Mouse (Mus musculus) frontal cortex, postnatal 36 days (tissue): ENCODE results near the gene Ppp1r14a.

Experiments used
- DNase-seq, 2 experiments: peaks; one replicate each; pipeline ENCODE4 v3.0.0; 2022; ENCODE audit warnings: low spot score in 2 of 2

Gene Ppp1r14a

DNA sequence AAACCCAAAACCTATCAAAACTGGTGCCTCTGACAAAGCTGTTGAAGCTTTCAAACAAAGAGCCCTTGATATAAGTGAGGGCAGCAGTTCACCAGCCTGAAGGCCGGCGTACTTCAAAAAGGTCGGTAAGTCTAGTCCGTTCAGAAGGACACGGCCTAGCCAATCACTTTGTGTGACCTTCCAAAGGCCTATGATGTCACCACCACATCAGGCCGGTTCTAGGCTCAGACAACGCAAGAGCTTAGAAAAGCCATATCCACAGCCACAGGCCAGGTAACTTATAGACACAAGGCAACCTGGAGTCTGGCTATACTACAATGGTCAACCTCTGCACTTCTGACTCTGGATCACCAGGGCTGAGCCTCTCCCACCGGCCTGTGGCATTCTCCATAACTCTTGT is 9.2 kb upstream of the Ppp1r14a start:
- DNase-seq, result no peak

DNA sequence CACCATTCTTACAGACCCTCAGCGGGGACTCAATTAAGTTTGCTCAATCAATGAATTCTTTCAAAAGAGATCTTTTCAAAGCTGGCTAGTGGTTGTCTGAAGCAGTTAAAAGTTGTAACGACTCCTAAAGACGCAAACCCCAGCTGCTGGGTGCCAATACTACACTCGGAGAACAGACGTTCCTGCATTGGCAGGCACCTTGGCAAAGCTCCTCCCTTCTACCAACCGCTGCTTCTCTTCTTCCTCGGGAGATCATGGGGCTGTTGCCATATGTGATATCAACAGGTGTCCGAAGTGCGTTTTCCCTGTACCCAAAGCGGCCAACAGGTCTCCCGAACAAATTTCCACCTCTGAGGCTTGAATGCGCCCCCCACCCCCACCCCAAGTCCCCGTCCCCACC is 8.3 kb upstream of the Ppp1r14a start:
- DNase-seq, result no peak

DNA sequence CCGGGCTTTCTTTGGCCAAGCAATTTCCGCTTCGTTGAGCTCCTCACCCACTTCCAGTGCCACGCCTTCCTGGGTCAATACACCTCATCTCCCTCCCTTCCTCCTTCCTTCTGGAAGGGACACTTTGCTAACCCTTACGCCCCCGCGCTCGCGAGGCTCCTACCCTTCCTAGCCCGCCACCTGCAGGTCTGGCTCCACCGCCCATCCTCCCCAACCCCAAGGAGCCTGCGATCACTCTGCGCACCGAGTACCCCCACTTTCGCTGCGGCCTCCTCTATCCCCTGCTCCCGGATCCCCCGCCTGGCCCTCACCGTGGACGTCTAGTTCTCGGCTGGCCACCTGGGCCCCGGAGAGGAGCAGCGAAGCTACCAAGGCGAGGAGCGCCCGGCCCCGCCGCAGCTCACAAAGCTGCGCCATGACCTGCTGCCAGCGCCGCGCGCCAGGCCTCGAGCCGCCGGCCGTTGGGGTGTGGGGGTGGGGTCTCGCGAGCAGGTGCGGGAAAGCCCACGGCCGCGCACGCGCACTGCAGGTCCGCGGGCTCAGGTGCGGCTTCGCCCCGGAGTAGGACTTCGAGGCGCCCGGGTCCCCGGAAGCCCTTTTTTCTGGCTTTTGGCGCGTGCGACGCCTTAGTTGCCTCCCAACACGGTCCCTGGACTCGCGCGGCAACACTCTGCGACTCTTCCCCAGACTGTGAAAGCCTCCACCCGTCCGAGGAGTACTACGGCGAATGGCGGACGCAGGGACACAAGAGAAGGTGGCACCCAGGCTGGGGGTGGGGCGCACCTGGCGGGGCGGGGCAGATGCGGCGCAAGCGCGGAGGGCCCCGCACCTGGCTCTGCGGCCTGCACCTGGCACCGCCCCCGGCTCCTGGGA is 7.7 kb upstream of the Ppp1r14a start, which contains the start of gene Spint2:
Gene Spint2, minus strand, starts transcription at position 712 of the 873 bp plus-strand sequence.
- DNase-seq, result no peak

DNA sequence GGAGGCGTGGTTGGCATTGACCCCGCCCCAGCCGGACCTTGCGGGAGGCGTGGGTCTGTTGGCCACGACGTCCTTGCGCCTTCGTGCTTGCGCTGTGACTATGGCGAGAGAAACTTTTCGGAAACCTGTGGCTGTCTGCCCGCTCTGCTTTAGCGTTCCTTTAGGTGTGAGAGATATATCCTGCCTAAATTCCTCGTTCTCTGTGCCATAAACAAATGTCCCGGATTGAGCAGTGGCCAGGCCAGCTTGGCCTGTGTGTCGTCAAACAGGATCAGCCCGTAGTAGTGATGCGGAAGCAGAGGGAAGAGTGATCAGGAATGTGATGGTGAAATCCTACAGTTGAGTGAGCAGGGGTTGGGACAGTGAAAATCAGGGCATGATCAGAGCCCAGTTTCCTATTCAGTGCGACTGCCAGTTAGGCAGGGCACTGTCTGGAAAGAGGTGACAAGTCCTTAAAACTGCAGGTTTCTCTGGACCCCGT is 7.0 kb upstream of the Ppp1r14a start:
- DNase-seq, result no peak

DNA sequence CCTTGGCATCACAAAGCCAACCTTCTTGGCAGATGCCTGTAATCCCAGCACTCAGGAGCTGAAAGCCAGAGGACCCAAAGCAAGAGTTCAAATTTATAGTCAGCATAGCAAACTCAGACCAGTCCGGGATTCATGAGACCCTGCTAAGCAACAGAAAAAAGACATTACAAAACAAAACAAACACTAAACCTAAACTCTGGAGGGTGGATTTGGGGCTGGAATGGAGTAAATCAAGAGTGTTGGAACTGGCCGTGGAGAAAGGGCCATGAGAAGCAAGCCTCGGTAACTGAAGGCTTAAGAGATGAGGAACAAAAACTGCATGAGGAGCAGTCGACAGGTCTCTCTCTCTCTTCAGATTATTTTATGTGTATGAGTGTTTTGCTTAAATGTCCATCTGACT is 5.2 kb upstream of the Ppp1r14a start:
- no peak for DNase-seq

DNA sequence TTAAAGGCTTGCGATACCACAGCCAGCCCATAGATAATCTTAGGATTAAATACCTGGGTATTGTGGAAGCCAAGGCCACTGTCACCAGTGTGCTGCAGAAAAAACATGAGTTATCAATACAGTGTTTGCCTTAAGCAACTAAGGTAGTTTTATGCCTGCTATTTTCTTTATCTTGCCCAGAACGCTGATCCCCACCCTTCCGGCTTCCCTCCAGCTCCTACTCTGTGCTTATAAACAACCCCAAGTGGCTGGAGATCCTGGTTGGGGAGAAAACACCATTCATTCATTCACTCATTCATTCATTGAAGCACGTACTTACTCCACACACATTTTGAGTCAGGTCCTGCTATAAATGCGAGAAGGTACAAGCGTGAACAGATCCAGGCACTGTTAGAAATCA is 4.6 kb upstream of the Ppp1r14a start:
- DNase-seq, result no peak

DNA sequence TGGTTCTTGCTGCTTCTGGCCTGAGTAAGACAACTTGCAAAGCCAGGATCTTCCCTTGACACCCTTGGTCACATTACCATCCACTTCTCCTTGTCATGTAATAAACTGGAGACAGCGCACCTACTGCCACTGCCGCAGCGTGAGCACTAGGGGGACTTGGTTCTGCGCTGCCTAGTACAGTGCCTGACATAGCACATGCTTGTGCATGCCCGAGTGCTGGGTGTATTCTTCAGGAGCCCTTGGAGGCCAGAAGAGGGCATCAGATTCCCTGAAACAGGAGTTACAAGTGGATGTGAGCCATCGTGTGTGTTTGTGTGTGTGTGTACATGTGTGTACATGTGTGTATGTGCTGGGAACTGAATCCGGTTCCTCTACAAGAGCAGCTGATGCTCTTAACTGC is 1.6 kb upstream of the Ppp1r14a start:
- DNase-seq, result no peak

DNA sequence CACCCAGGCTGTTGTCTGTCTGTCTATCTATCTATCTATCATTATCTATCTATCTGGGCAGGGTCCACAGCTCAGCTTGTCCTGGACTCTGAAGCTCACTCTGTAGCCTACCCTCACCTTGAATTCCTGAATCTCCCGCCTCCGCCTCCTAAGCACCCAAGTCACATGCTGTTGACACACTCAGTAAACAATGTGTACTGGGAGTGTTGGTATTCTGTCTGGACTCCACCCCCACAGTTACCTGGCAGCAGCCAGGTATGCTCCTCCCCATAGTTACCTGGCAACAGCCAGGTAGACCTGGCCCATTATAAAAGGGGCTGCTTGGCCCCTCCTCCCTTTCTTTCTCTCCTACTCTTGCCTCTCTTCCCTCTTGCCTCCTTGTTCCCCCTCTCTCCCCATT is 1.0 kb upstream of the Ppp1r14a start:
- no peak for DNase-seq

DNA sequence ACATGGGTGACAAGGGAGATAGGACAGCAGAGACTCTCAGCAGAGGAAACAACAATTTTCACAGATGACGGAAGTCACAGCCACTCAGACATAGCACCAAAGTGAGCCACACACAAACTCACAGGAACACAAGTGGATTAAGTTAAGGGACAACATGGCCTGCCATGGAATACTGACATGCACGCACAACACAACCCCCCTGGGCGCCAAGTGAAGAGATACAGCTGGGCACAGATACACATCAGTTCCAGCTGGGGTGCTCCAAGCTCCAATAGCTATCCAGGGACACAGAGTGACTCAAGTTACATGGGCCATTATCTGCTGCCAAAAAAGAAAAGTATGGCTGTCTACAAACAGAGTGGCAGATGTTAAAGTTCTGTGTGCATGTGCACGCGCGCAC is 748 bp downstream of the Ppp1r14a start:
- no peak for DNase-seq

DNA sequence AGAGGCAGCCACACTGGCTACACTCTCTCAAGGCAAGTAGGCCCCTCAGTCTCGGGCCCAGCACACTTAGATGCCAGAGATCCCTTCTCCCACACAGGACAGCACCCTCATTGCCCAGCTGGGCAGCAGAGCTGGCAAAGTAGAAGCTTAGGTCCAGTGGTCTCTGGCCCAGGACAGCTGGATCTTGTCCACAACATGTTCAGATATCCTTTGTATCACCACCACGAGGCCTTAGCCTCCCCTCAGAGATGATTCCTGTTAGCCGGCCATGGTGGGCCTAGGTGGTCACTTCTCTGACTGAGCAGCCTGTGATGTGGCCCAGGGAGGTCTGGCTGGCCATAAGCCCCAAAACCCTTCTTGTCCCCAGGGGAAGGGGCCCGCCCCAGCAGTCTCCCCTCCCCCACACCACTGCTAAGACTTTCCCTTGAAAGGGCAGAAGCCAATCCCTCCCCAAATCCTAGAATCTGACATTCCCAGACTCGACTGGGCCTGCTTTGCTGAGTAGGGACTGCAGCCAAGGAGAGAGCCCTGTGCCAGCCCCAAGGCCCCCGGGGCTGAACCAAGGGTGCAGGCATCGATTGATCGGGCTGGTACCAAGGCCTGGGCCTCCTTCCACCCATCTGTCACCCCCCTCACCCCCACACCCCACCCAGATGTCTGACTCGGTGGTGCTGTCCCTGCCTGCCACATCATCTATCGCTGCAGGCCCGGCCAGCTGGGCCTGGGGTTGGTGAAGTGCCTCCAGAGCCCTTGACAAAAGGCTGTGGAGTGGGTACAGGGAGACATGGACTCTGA is 1.8 kb downstream of the Ppp1r14a start:
- no peak for DNase-seq

DNA sequence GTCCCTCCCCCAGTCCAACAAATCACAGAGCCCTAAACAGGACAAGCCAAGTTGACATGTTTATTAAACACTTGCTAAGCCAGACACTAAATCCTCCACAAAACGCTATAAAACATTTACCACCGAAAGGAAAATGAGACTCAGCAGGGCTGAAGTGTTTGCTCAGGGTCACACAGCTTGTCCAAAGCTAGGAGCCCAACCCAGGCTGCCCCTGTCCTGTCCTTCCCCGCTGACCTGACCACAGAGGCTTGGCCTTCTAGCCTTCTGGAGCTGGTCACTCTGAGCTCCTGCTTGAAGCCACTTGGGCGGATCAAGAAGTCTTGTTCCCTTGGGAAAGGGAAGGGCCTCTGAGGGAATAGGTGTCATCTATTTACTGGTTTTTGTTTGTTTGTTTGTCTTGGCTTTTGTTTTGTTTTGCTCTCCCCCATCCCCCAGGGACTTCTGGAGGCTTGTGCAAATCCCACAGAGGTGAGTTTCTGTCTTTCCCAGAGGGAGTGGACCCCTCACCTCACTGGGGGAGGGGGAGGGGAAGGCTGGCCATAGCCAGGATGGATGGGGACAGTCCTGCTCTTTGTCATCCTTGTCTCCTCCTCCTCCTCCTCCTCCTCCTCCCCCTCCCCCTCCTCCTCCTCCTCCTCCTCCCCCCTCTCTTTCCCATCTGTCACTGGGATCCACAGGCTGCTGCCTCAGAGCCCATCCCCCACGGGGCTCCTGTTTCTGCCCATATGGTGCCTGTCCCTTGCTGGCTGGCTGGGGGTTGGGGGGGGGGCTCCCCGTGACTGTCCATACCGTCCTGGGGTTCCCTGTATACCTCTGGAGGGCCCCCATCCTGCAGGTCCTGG is 2.7 kb downstream of the Ppp1r14a start:
- no peak for DNase-seq

DNA sequence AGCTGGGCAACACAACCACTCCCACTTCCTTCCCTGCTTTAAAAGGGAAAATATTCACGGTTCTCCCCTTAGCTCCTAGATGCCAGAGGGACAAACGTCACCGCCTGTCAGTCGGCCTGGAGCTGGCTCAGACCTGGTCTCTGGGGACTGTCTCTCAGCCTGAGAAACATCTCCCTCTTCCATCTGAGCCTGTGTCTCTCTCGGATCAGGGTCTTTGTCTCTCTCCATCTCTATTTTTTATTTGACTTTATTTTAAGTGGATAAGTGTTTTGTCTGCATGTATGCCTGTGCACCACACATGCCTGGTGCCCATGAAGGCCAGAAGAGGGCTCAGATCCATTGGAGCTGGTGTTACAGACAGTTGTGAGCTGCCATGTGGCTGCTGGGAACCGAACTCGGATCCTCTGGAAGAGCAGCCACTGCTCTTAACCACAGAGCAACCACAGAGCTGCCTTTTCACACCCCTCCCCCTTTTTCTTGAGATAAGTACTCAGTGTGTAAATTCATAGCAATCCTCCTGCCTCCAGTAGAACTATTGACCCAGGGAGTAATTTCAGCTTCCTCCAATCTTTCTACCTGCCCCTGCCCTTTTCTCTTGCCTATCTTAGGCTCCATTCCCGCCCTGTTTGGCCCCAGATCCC is 3.5 kb downstream of the Ppp1r14a start:
- DNase-seq, result no peak

DNA sequence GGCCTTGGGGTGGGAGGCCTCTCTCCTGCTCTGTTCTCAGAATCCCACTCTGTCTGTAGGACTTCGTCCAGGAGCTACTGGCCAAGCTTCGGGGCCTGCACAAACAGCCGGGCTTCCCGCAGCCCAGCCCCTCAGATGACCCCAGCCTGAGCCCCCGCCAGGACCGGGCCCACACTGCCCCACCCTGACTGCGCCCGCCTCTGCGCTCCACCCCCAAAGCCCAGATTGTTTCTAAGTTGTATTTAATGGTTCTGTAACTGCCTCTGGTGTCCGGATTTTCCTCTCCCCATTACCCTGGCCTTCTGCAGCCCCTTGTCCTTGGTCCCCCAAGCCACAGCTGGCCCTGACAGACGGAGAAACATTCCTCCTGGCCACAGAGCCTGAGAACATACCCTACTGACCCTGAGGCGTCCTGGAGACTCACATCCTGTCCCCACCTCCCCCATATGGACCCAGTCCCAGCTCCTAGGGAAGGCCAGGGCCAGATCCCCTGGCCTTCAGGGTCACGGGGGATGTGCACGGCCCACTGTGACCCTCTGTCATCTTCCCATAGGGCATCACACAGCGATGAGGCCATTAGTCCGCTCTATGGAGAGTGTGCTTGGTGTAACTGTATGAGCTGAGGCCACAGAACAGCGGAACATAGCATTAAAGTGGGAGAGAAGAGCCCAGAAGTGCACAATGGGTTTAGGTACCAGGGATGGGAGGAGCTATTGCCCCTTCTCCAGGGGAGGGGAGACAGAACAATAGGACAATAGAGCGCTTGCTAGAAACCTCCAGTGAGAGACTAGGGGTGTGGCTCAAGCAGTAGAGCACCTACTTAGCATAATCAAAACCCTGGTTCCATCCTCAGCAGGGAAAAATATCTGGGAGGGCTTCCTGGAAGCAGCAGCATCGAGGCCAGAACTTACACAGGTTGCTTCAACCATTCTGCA is 4.3 kb downstream of the Ppp1r14a start:
- DNase-seq, result no peak

DNA sequence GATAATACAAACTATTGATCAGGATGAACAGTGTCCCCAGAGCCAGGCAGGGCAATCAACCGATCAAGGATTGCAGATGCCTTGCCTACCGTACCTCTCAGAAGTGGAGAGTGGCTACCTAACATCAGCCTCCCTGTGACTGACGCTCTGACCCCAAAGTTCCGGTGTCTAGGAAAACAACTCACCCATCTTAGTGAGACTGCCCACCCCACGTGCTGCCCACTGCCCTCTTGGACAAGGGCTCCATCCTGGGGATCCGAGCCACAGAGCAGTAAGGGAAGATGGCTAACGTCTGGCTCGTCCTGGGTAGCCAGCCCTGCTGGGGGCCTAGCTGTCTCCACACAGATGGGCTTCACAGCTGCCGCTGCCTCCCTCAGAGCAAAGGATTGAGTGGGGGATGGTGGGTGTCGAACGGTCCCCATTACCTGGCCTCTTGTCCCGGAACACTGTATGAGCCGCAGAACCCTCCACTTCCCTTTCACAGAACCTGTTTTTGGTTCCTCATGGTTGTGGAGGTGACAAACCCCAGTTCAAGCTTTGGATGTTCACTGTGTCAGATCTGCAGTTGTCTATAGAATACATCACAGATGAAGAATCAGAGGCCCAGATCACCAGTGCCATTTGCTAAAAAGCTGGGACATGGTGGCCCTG is 5.1 kb downstream of the Ppp1r14a start:
- no peak for DNase-seq

DNA sequence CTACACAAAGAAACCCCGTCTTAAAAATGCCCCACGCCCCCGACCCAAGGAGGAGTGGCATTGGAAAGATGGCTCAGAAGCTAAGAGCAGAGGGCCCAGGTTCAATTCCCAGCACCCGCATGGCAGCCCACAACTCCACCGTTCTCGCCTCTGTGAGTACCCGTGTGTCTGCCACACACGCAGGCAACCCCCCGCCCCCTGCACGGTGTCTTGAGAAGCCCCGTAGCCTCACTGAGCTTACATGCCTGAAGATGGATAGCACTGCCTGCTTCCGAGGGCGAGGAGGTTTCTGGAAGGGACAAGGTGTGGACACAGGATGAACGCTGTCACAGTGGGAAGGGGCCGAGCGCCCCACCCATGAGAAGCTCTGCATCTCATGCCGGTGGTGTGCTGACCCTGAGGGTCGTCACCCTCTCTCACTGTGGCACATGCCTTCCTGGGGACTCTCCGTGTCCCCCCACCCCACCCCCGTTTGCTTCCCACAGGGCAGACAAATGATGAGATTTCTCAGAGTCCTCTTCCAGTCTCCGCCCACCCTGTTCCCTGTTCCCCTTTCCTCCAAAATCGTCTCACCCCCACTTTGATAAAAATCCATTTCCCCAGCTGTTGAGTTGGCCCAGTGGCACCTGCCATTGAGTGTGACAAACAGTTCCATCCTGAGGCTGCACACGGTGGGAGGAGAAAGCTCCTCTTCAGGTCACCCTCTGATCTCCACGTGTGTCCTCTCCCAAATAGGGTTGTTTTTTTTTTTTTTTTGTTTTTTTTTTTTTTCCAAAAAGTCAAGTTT is 6.9 kb downstream of the Ppp1r14a start:
- no peak for DNase-seq

DNA sequence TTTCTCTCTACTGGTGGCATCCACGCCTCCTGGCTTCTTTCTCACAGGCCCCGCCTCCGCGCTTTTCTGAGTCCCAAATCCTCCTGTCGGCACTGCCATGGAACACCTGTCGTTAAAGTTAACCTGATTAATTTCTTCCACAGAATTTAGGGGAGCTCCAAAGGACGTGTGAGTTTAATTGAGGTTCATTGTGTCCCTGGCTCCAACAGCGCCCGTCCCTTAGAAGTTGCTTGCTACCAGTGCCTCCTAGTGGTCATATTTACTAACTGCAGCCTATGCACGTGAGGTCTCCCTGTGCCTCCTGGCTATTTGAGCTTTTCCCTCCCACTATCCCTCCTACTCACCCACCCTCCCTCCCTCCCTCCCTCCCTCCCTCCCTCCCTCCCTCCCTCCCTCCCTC is 7.9 kb downstream of the Ppp1r14a start:
- peak in 1 of 2 experiments; percentile 67 for DNase-seq

DNA sequence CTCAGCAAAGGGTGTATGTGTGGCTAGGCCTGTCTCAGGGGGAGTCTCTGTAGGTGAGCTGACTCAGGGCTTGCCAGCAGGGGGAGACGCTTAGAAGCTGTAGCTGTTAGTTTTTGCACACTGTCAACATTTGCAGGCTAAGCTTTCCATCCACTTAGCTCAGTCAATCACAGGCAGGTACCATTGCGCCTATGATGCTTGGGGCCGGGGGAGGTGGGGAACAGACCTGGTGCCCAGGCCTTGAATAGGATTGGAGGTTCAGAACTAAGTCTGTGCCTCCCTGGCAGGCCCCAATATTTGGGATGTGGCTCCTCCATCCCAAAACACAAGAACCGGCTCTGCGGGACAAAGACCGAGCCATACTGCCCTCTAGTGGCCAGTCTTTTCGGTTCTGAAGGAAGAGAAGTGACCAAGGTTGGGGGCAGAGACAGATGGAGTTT is 12.0 kb downstream of the Ppp1r14a start:
- DNase-seq, result peak; percentile 71 to 73

DNA sequence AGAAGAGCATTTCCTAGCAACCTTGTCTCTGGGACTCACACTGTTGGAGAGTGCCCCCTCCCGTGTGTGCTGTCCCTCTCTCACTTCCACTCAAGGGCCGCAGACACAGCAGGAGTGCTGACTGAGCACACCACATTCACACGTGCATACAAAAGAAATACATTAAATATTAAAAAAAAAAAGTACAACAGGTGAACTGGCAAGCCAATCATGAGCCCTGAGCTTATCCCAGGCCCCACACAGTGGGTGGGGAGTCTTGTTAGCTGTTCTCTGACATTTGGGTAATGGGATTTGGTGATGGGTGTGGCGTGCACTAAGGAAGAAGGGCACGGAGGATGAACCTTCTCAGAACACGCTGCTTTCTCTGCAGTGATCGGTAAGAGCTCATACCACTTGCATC is 13.5 kb downstream of the Ppp1r14a start:
- no peak for DNase-seq
